Mouse (Mus musculus): ENCODE measurements at regions not wholly inside any gene's neighbourhood (a gene's known extent, or its start where the extent isn't known, plus 50 kb on each side); places are given as distances from the start of the nearest gene placed in this dataset.

DNA sequence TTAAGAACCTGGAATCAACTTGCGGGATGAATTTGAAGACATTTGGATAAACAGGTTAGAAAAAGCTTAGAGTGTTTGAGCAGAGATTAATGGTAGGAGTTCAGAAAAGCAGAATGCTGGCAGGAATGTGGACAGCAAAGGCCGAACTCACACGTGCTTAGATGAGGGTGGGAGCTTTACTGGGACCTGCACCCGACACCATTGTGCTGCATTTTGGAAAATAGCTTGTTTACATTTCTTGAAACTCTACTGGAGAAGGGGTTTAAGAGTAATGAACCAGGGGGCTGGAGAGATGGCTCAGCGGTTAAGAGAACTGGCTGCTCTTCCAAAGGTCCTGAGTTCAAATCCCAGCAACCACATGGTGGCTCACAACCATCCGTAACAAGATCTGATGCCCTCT lies 154.9 kb downstream of the Gpat3 start:
- no peak for DNase-seq (ENCODE audit: low spot score in 2 of 2)

- no peak for DNase-seq (ENCODE audit: low spot score in 2 of 2)
Observed at GRCm38 (mm10) chr5:100992365-100992764, 146.9 kb downstream of the Gpat3 start.

DNA sequence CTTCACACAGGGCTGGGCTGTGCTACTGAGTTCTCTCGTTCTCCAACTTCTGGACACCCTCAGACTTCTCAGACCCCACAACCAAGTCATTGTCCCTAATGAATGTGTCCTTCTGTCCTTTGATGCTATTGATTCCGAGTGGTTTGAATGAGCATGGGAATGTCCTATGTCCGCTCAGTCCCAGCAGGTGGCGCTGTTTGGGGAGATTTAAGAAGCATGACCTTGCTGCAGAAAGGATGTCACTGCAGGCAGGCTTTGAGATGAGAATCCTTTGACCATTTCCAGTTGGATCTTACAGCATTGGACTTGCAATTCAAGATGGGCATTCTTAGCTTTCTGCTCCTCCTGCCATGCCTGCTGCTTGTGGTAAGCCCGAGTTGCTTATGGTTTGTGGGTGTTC lies 146.1 kb downstream of the Gpat3 start:
- peak; percentile 8 to 9 for DNase-seq (ENCODE audit: low spot score in 2 of 2)

DNA sequence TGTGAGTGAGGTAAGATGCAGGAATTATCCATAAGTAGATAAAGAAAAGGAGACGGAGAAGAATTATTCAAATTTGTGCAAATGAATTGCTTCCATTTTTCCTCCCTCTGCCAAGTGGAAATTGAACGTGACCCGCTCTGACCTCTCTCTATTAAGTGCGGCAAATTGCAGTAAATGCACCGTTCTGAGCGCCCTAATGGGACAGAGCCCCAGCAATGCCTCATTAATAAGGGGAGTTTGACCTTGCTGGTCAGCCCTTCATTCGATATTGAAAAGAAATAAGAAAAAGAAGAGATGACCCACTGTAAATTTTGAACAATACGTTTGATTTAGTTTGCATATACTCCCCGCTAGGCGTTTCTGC lies 137.0 kb downstream of the Gpat3 start:
- DNase-seq (ENCODE audit: low spot score in 2 of 2): no peak

- DNase-seq (ENCODE audit: low spot score in 2 of 2): no peak
Observed at GRCm38 (mm10) chr5:100981849-100982572, 136.5 kb downstream of the Gpat3 start.

DNA sequence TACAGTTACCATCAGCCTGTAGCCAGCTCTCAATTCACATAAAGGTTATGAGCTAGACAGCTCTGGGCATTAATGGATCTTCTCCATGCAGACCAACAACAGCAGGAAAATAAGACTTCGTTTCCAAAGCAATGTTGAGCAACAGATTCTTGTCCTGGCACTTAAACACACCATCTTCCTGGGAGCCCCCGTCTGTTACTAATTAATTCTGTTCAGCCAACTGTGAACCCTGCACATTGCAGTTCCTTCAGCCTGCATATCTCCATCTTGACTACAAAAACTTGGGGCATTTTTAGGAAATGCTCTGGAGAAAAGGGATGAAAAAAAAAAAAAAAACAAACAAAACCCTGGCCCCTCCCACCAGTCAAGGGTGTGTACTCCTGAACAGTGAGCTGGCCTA lies 131.2 kb downstream of the Gpat3 start:
- DNase-seq (ENCODE audit: low spot score in 2 of 2): no peak

GRCm38 (mm10) chr5:100951210-100951609 lies 105.7 kb downstream of the Gpat3 start:
- no peak for DNase-seq (ENCODE audit: low spot score in 2 of 2)

Measured in urinary bladder, postnatal 36 days (tissue).